ENCODE assay signal across 8 mouse cellular contexts in genomic region chr3:51648037-51648664, GRCm38 (mm10). TPM values are rescaled to one million over a fixed set of nuclear protein-coding genes. Genes with fewer than 3 reads are reported as not detected.
DNase-seq lines count a peak whose midpoint lies in the region; ATAC-seq and TF ChIP-seq lines count a peak whose summit lies in the region.

No protein-coding gene starts in this region.

- DNase-seq in Muller cell, postnatal 12 days (ENCODE audit: inconsistent ontology term): peak; percentile 80
- DNase-seq in cerebellum, adult 9-11 months: peak; percentile 78
- DNase-seq in frontal cortex, postnatal 10 days (ENCODE audit: low spot score in 2 of 2): peak; percentile 76 to 77
- DNase-seq in hindbrain, embryonic 10.5 days (ENCODE audit: low spot score): peak; percentile 80
- DNase-seq in layer of hippocampus, adult 9-11 months: peak; percentile 80
- peak; percentile 45 for DNase-seq in ovary, adult 18-20 months (ENCODE audit: low spot score)
- peak; percentile 77 for DNase-seq in thymus, adult 2 months

- H3K27me3 ChIP-seq in hindbrain, embryonic 10.5 days (ENCODE audit: insufficient read depth, poor library complexity, severe bottlenecking): no peaks in the 10 kb centered on the region
- no peaks in the 10 kb centered on the region for H3K27me3 ChIP-seq in lung, embryonic 16.5 days (ENCODE audit: control insufficient read depth, insufficient read depth, low read depth, low read length)
- no peaks in the 10 kb centered on the region for H3K27me3 ChIP-seq in thymus, adult 2 months (ENCODE audit: control insufficient read depth, insufficient read depth, low read length)

- H3K4me3 ChIP-seq in hindbrain, embryonic 10.5 days: no peak overlapping the region
- H3K4me3 ChIP-seq in lung, embryonic 16.5 days (ENCODE audit: low read length): peak overlapping the region; percentile 27; the same call in 1 of the 2 replicates
- H3K4me3 ChIP-seq in thymus, adult 2 months (ENCODE audit: control insufficient read depth, insufficient read depth, low read length): no peak overlapping the region

- 41% methylated on average over 15 of the region's 15 CpGs for WGBS in hindbrain, embryonic 10.5 days
- WGBS in lung, embryonic 16.5 days: 31% methylated on average over 15 of the region's 15 CpGs
- 51% methylated on average over 15 of the region's 15 CpGs for WGBS in thymus, adult 2 months

- H3K4me1 ChIP-seq in hindbrain, embryonic 10.5 days (replicated peaks): peaks cover 29% of the 10 kb centered on the region
- peaks cover 8% of the 10 kb centered on the region for H3K4me1 ChIP-seq in lung, embryonic 16.5 days (replicated peaks; ENCODE audit: control insufficient read depth, insufficient read depth, low read length)
- peaks cover 11% of the 10 kb centered on the region for H3K4me1 ChIP-seq in thymus, adult 2 months (replicated peaks; ENCODE audit: control insufficient read depth, insufficient read depth, low read length)

- no peak for TF ChIP-seq POLR2A in thymus, adult 2 months (IDR thresholded peaks at IDR 0.05; ENCODE audit: control insufficient read depth, extremely low read depth, insufficient read depth, low read length, poor library complexity)

- no peaks in the 10 kb centered on the region for H3K36me3 ChIP-seq in hindbrain, embryonic 10.5 days
- H3K36me3 ChIP-seq in lung, embryonic 16.5 days (ENCODE audit: control insufficient read depth, insufficient read depth, low read length): no peaks in the 10 kb centered on the region
- H3K36me3 ChIP-seq in thymus, adult 2 months (ENCODE audit: control insufficient read depth, insufficient read depth, low read length): no peaks in the 10 kb centered on the region

- peak overlapping the region; percentile 17; the same call in 1 of the 2 replicates for H3K9ac ChIP-seq in lung, embryonic 16.5 days (ENCODE audit: low read length)

- H3K27ac ChIP-seq in hindbrain, embryonic 10.5 days: 0 out of 2 replicates have a peak overlapping the region, but pooled peaks have one; percentile 19
- H3K27ac ChIP-seq in lung, embryonic 16.5 days (ENCODE audit: low read length): no peak overlapping the region
- H3K27ac ChIP-seq in thymus, adult 2 months (ENCODE audit: control insufficient read depth, insufficient read depth, low read length): no peak overlapping the region

- peak overlapping the region; percentile 50 for H3K4me2 ChIP-seq in lung, embryonic 16.5 days (ENCODE audit: low read depth, low read length)

- TF ChIP-seq CTCF in thymus, adult 2 months (IDR thresholded peaks at IDR 0.05; ENCODE audit: borderline replicate concordance, control insufficient read depth, extremely low read depth, insufficient read depth, low read length, poor library complexity): peak; percentile 94

- no peaks in the 10 kb centered on the region for H3K9me3 ChIP-seq in hindbrain, embryonic 10.5 days
- H3K9me3 ChIP-seq in lung, embryonic 16.5 days (ENCODE audit: control insufficient read depth, low read length): no peaks in the 10 kb centered on the region

- ATAC-seq in lung, embryonic 16.5 days (ENCODE audit: low read depth): peak; percentile 37

RNA-seq across cellular contexts. Expression of gene Mgst2, which starts 12.0 kb away (rescaled TPM):
- 0.42 TPM in 1 of 2 replicates, not detected in the other for polyA plus RNA-seq in hindbrain, embryonic 10.5 days (2016; fragmentation: Nextera tagmentation; extraction: Ambion mirVana)
- 5.4 and 6.9 TPM in 2 replicates for polyA plus RNA-seq in lung, embryonic 16.5 days (2015; fragmentation: Nextera tagmentation; extraction: Ambion mirVana)
- polyA plus RNA-seq in thymus, adult 2 months (2012; rRNA removed): 17.9 and 20.8 TPM in 2 replicates
